Mouse (Mus musculus) liver, embryonic 14.5 days (tissue): ENCODE data around the gene Polm.

ENCODE experiments used
- CTCF ChIP-seq: IDR thresholded peaks from 2 replicates; pipeline ENCODE4 v1.5.1; 2016; ENCODE audit warnings: antibody characterized with exemption, low read depth, control low read depth
- EP300 ChIP-seq: IDR thresholded peaks from 2 replicates; pipeline ENCODE4 v1.6.1; 2016; ENCODE audit warnings: antibody characterized with exemption, low read depth

DNA sequence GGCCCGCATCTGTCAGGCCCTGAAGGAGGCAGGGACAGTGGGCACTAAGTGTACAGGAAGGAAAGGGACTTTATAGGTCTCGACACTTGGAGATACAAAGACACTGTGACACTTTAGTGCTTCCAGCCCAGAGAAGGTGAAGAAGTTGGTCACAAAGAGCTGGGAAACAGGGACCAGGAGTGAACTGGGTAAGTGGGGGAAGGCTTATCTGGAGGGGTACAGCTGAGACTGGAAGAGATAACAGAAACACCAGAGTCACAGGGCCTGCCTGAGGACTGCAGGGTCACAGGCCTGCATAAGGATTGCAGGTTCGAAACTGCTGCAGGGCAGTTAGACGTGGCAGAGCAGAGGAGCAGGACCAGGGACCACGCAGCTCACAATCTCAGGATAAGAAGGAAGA lies 9.9 kb downstream of the Polm start:
- TF ChIP-seq CTCF (no peak), EP300 (no peak)
